Mouse (Mus musculus) MEL (cell line): ENCODE data around the gene Spag6l. TPM values are rescaled to one million over a fixed set of nuclear protein-coding genes. Genes with fewer than 3 reads are reported as not detected.

Source experiments
- DNase-seq: peaks from one replicate; pipeline ENCODE4 v3.0.0; 2011; ENCODE audit warnings: low read depth, low spot score
- H3K27ac ChIP-seq: 2 replicates; pipeline ENCODE4 v1.5.1; 2012; ENCODE audit warnings: low read depth, mild to moderate bottlenecking, control low read depth, low read length, moderate library complexity; ENCODE audit not compliant: control insufficient read depth
- H3K27me3 ChIP-seq, 2 experiments: fragments of 150-350 bp in 1 of 2; sonication (generic) in 1 of 2; 2 replicates each; pipeline ENCODE4 v1.6.1; 2012; ENCODE audit warnings: low read length in 2 of 2, mild to moderate bottlenecking in 2 of 2, improper control_type of control experiment in 1 of 2, moderate library complexity in 1 of 2; ENCODE audit not compliant: insufficient read depth in 2 of 2, control insufficient read depth in 1 of 2
- H3K36me3 ChIP-seq, 2 experiments: 2 replicates each; pipeline ENCODE4 v1.6.1; 2012 to 2014; ENCODE audit warnings: low read length in 2 of 2, improper control_type of control experiment in 1 of 2, inconsistent platforms in 1 of 2, mild to moderate bottlenecking in 1 of 2; ENCODE audit not compliant: insufficient read depth in 2 of 2, control insufficient read depth in 1 of 2
- H3K4me1 ChIP-seq, 2 experiments: fragments of 150-350 bp in 1 of 2; sonication (generic) in 1 of 2; 2 replicates each; pipeline ENCODE4 v1.6.1; 2012; ENCODE audit warnings: low read length in 2 of 2, improper control_type of control experiment in 1 of 2, mild to moderate bottlenecking in 1 of 2; ENCODE audit not compliant: insufficient read depth in 2 of 2, control insufficient read depth in 1 of 2
- H3K4me3 ChIP-seq, 2 experiments: fragments of 150-350 bp in 1 of 2; sonication (generic) in 1 of 2; 2 replicates each; pipeline ENCODE4 v1.5.1; 2012; ENCODE audit warnings: low read depth in 2 of 2, low read length in 2 of 2, mild to moderate bottlenecking in 2 of 2, moderate library complexity in 2 of 2, control low read depth in 1 of 2, improper control_type of control experiment in 1 of 2; ENCODE audit not compliant: control insufficient read depth in 1 of 2, insufficient read depth in 1 of 2
- H3K79me2 ChIP-seq: 2 replicates; pipeline ENCODE4 v1.6.1; 2012; ENCODE audit warnings: mild to moderate bottlenecking, low read length, moderate library complexity; ENCODE audit not compliant: control insufficient read depth, poor library complexity, insufficient read depth
- H3K9ac ChIP-seq: 2 replicates; pipeline ENCODE4 v1.6.1; 2012; ENCODE audit warnings: low read depth, mild to moderate bottlenecking, control low read depth, low read length, moderate library complexity; ENCODE audit not compliant: control insufficient read depth, poor library complexity, severe bottlenecking
- H3K9me3 ChIP-seq: fragments of 150-350 bp; sonication (generic); replicated peaks from 2 replicates; pipeline ENCODE4 v1.6.1; 2012; ENCODE audit warnings: mild to moderate bottlenecking, low read length, improper control_type of control experiment, moderate library complexity; ENCODE audit not compliant: insufficient read depth
- CTCF ChIP-seq, 3 experiments: IDR thresholded peaks in 2 of 3; conservative IDR thresholded peaks in 1 of 3; 2 replicates each; pipeline ENCODE4 v1.5.1; 2011 to 2012; ENCODE audit warnings: low read length in 3 of 3, low read depth in 2 of 3, mild to moderate bottlenecking in 2 of 3, improper control_type of control experiment in 1 of 3, inconsistent platforms in 1 of 3, mixed read lengths in 1 of 3, moderate library complexity in 1 of 3; ENCODE audit not compliant: control insufficient read depth in 1 of 3, insufficient read depth in 1 of 3, poor library complexity in 1 of 3, severe bottlenecking in 1 of 3
- E2F4 ChIP-seq: IDR thresholded peaks from 2 replicates; pipeline ENCODE4 v1.6.1; 2011; ENCODE audit warnings: low read depth, low read length, improper control_type of control experiment, borderline replicate concordance
- ELF1 ChIP-seq: IDR thresholded peaks from 2 replicates; pipeline ENCODE4 v1.6.1; 2014; ENCODE audit warnings: low read depth, mild to moderate bottlenecking, inconsistent platforms, low read length, improper control_type of control experiment, moderate library complexity
- GABPA ChIP-seq: IDR thresholded peaks from 2 replicates; pipeline ENCODE4 v1.6.1; 2012; ENCODE audit warnings: low read depth, mild to moderate bottlenecking, inconsistent platforms, low read length, improper control_type of control experiment, moderate library complexity
- GATA1 ChIP-seq: IDR thresholded peaks from 2 replicates; pipeline ENCODE4 v1.6.1; 2011; ENCODE audit warnings: low read depth, low read length, improper control_type of control experiment
- JUND ChIP-seq: IDR thresholded peaks from 2 replicates; pipeline ENCODE4 v1.6.1; 2011; ENCODE audit warnings: low read depth, mild to moderate bottlenecking, improper control_type of control experiment, low read length
- MAZ ChIP-seq: IDR thresholded peaks from 2 replicates; pipeline ENCODE4 v1.6.1; 2012; ENCODE audit warnings: low read depth, mild to moderate bottlenecking, inconsistent platforms, low read length, improper control_type of control experiment
- MXI1 ChIP-seq: IDR thresholded peaks from 2 replicates; pipeline ENCODE4 v1.6.1; 2011; ENCODE audit warnings: mild to moderate bottlenecking, low read depth, low read length, improper control_type of control experiment
- MYC ChIP-seq: IDR thresholded peaks from 2 replicates; pipeline ENCODE4 v1.6.1; 2011; ENCODE audit warnings: low read depth, mild to moderate bottlenecking, low read length, improper control_type of control experiment, moderate library complexity
- POLR2AphosphoS2 ChIP-seq: IDR thresholded peaks from 2 replicates; pipeline ENCODE4 v1.6.1; 2011; ENCODE audit warnings: low read length, improper control_type of control experiment
- RCOR1 ChIP-seq: IDR thresholded peaks from 2 replicates; pipeline ENCODE4 v1.6.1; 2012; ENCODE audit warnings: low read depth, mild to moderate bottlenecking, inconsistent platforms, low read length, improper control_type of control experiment
- SIN3A ChIP-seq: IDR thresholded peaks from 2 replicates; pipeline ENCODE4 v1.6.1; 2012; ENCODE audit warnings: low read length, improper control_type of control experiment, inconsistent platforms
- TAL1 ChIP-seq: IDR thresholded peaks from 2 replicates; pipeline ENCODE4 v1.6.1; 2012; ENCODE audit warnings: mild to moderate bottlenecking, inconsistent platforms, low read length, moderate library complexity, mixed read lengths
- UBTF ChIP-seq: IDR thresholded peaks from 2 replicates; pipeline ENCODE4 v1.6.1; 2012; ENCODE audit warnings: low read depth, mild to moderate bottlenecking, inconsistent platforms, low read length, improper control_type of control experiment, moderate library complexity, borderline replicate concordance; ENCODE audit not compliant: insufficient read depth
- USF2 ChIP-seq, 2 experiments: IDR thresholded peaks; 2 replicates each; pipeline ENCODE4 v1.6.1; 2011 to 2012; ENCODE audit warnings: improper control_type of control experiment in 2 of 2, low read length in 2 of 2, borderline replicate concordance in 1 of 2, inconsistent platforms in 1 of 2, low read depth in 1 of 2, mild to moderate bottlenecking in 1 of 2; ENCODE audit not compliant: insufficient read depth in 1 of 2
- ZKSCAN1 ChIP-seq: IDR thresholded peaks from 2 replicates; pipeline ENCODE4 v1.6.1; 2012; ENCODE audit warnings: low read depth, mild to moderate bottlenecking, inconsistent platforms, low read length, improper control_type of control experiment, moderate library complexity
- polyA plus RNA-seq, 2 experiments: library from polyadenylated mRNA; stranded (reverse) in 1 of 2; unstranded in 1 of 2; fragments of >175 nt in 1 of 2; fragments of >200 nt in 1 of 2; gene quantifications; 2 replicates each; pipeline versions ENCODE4 v1.2.1 to v1.2.4; 2012; ENCODE audit warnings: low replicate concordance in 2 of 2, low read depth in 1 of 2; ENCODE audit not compliant: insufficient read length in 2 of 2, insufficient read depth in 1 of 2, missing spikeins in 1 of 2
- total RNA-seq: library from RNA; depleted of rRNA; stranded (reverse); fragments of 300-350 nt; gene quantifications from 2 replicates; pipeline ENCODE4 v1.2.3, GENCODE M21; 2012

Gene Spag6l
- total and polyA plus RNA-seq, 3 experiments, result not detected

- no peaks in the 10 kb centered on the region for H3K36me3 ChIP-seq
- H3K9me3 ChIP-seq, result no peaks in the 10 kb centered on the region
- no peak for DNase-seq
- H3K79me2 ChIP-seq, result no peaks in the 10 kb centered on the region
- H3K4me3 ChIP-seq, result no peak overlapping the region
- no peak overlapping the region for H3K27ac ChIP-seq
- no peak overlapping the region for H3K9ac ChIP-seq
- TF ChIP-seq MYC (no peak), RCOR1 (no peak), GATA1 (no peak), SIN3A (no peak), ELF1 (no peak), TAL1 (no peak), USF2 (IDR thresholded peaks at IDR 0.05; ENCODE audit: borderline replicate concordance in 1 of 2, insufficient read depth in 1 of 2, low read depth in 1 of 2, low read length in 2 of 2) (no peak), POLR2AphosphoS2 (no peak), UBTF (no peak), JUND (no peak), MAZ (no peak), E2F4 (no peak), GABPA (no peak), MXI1 (no peak), ZKSCAN1 (no peak)
- H3K27me3 ChIP-seq, result no peaks in the 10 kb centered on the region
- no peaks in the 10 kb centered on the region; a peak in 1 of 4 replicates for H3K4me1 ChIP-seq
Measured at GRCm38 (mm10) chr16:16852411-16852810, 23.2 kb upstream of the Spag6l start.

GRCm38 (mm10) chr16:16849196-16849595 lies 19.9 kb upstream of the Spag6l start:
- H3K9ac ChIP-seq, result no peak overlapping the region
- TF ChIP-seq E2F4 (no peak), CTCF (IDR thresholded peaks at IDR 0.05 in 2 of 3, conservative IDR thresholded peaks at IDR 0.05 in 1 of 3; ENCODE audit: control insufficient read depth in 1 of 3, insufficient read depth in 1 of 3, low read depth in 2 of 3, low read length in 3 of 3, poor library complexity in 1 of 3, severe bottlenecking in 1 of 3) (peak in 1 of 3 experiments; percentile 28; a peak in 2 of 6 replicates)
- H3K4me3 ChIP-seq, result no peak overlapping the region
- peak; percentile 29 for DNase-seq
- no peaks in the 10 kb centered on the region for H3K27me3 ChIP-seq
- no peaks in the 10 kb centered on the region for H3K4me1 ChIP-seq
- H3K36me3 ChIP-seq, result no peaks in the 10 kb centered on the region
- H3K27ac ChIP-seq, result no peak overlapping the region
- no peaks in the 10 kb centered on the region for H3K9me3 ChIP-seq
- H3K79me2 ChIP-seq, result no peaks in the 10 kb centered on the region
